Mouse (Mus musculus): ENCODE measurements around the gene Eif2ak4.

GRCm38 (mm10) chr2:118461480-118462165 lies 73.2 kb downstream of the Eif2ak4 start:
- no peak for TF ChIP-seq CTCF (conservative IDR thresholded peaks at IDR 0.05 in 1 of 2, IDR thresholded peaks at IDR 0.05 in 1 of 2; ENCODE audit: low read depth in 2 of 2, low read length in 2 of 2)
- no peak for TF ChIP-seq POLR2A (IDR thresholded peaks at IDR 0.05; ENCODE audit: low read depth, low read length)
- no peak for TF ChIP-seq EP300 (IDR thresholded peaks at IDR 0.05; ENCODE audit: low read length)
- no peak for TF ChIP-seq RCOR1 (conservative IDR thresholded peaks at IDR 0.05; ENCODE audit: low read depth, low read length)
- no peak for TF ChIP-seq ZMIZ1 (IDR thresholded peaks at IDR 0.05; ENCODE audit: low read depth, low read length)
- no peak for TF ChIP-seq JUND (conservative IDR thresholded peaks at IDR 0.05; ENCODE audit: low read depth, low read length)
- no peak for TF ChIP-seq SMC3 (IDR thresholded peaks at IDR 0.05; ENCODE audit: low read depth, low read length)
- TF ChIP-seq POLR2AphosphoS2 (IDR thresholded peaks at IDR 0.05; ENCODE audit: low read depth, low read length): no peak
- no peak for TF ChIP-seq MYC (IDR thresholded peaks at IDR 0.05; ENCODE audit: low read depth, low read length)
- TF ChIP-seq MAZ (IDR thresholded peaks at IDR 0.05; ENCODE audit: low read depth, low read length): no peak
- no peak for TF ChIP-seq ZKSCAN1 (IDR thresholded peaks at IDR 0.05; ENCODE audit: borderline replicate concordance, low read depth, low read length)
- TF ChIP-seq MAFK (IDR thresholded peaks at IDR 0.05; ENCODE audit: insufficient replicate concordance, low read length): no peak
